Mouse (Mus musculus): ENCODE measurements at regions not wholly inside any gene's neighbourhood (a gene's known extent, or its start where the extent isn't known, plus 50 kb on each side); places are given as distances from the start of the nearest gene placed in this dataset.

GRCm38 (mm10) chr3:19747361-19747760 is 118.9 kb upstream of the 1700064H15Rik start:
- H3K9me3 ChIP-seq (replicated peaks) = no peaks in the 10 kb centered on the region
- no peak overlapping the region for H3K27ac ChIP-seq
- no peaks in the 10 kb centered on the region for H3K36me3 ChIP-seq
- H3K4me1 ChIP-seq (replicated peaks) = no peaks in the 10 kb centered on the region
- no peak overlapping the region for H3K9ac ChIP-seq
- no peak for ATAC-seq (replicated peaks; ENCODE audit: insufficient number of reproducible peaks, insufficient read depth, low FRiP score, low read depth)
- no peaks in the 10 kb centered on the region for H3K27me3 ChIP-seq
- 84% methylated on average over 4 of the region's 4 CpGs for WGBS
- no peak overlapping the region for H3K4me2 ChIP-seq
- no peak overlapping the region for H3K4me3 ChIP-seq

DNA sequence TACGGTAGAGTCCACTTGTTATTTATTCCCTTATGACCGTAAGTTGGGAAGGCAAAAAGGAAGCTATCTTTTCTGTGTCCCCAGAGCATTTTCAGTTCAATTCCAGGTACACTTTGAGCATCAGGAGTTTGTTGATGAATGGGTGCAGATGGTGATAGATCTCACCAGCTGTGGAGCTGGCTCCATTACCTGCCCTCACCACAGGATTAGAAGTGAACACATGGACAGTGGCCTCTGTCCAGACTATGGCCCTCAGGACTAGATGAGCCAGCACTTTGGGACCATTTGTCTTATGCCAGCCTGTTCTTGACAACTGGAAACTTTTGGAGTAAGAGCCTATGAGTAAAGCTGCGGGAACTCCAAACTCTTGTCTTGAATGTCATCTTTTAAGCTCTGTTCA is 123.5 kb upstream of the 1700064H15Rik start:
- H3K9me3 ChIP-seq (replicated peaks) = no peaks in the 10 kb centered on the region
- no peak for ATAC-seq (replicated peaks; ENCODE audit: insufficient number of reproducible peaks, insufficient read depth, low FRiP score, low read depth)
- no peaks in the 10 kb centered on the region for H3K4me1 ChIP-seq (replicated peaks)
- no peaks in the 10 kb centered on the region for H3K36me3 ChIP-seq
- H3K27me3 ChIP-seq = no peaks in the 10 kb centered on the region
- H3K4me2 ChIP-seq = no peak overlapping the region
- no peak overlapping the region for H3K9ac ChIP-seq
- no peak overlapping the region for H3K27ac ChIP-seq
- 90% methylated on average over 3 of the region's 3 CpGs for WGBS
- H3K4me3 ChIP-seq = no peak overlapping the region

- Histone ChIP-seq H3K4me2 (no peak overlapping the region), H3K4me3 (no peak overlapping the region), H3K4me1 (replicated peaks) (no peaks in the 10 kb centered on the region), H3K9ac (no peak overlapping the region), H3K27me3 (no peaks in the 10 kb centered on the region), H3K36me3 (no peaks in the 10 kb centered on the region), H3K9me3 (replicated peaks) (no peaks in the 10 kb centered on the region), H3K27ac (no peak overlapping the region)
- no peak for ATAC-seq (replicated peaks; ENCODE audit: insufficient number of reproducible peaks, insufficient read depth, low FRiP score, low read depth)
- WGBS = 71% methylated on average over 1 of the region's 1 CpGs
Observed at GRCm38 (mm10) chr3:19754011-19754410, 125.5 kb upstream of the 1700064H15Rik start.

GRCm38 (mm10) chr3:19754636-19755035 is 126.2 kb upstream of the 1700064H15Rik start:
- Histone ChIP-seq H3K4me1 (replicated peaks) (no peaks in the 10 kb centered on the region), H3K27me3 (no peaks in the 10 kb centered on the region), H3K4me2 (no peak overlapping the region), H3K9ac (no peak overlapping the region), H3K36me3 (no peaks in the 10 kb centered on the region), H3K27ac (no peak overlapping the region), H3K4me3 (no peak overlapping the region), H3K9me3 (replicated peaks) (no peaks in the 10 kb centered on the region)
- no peak for ATAC-seq (replicated peaks; ENCODE audit: insufficient number of reproducible peaks, insufficient read depth, low FRiP score, low read depth)
- 79% methylated on average over 2 of the region's 2 CpGs for WGBS

DNA sequence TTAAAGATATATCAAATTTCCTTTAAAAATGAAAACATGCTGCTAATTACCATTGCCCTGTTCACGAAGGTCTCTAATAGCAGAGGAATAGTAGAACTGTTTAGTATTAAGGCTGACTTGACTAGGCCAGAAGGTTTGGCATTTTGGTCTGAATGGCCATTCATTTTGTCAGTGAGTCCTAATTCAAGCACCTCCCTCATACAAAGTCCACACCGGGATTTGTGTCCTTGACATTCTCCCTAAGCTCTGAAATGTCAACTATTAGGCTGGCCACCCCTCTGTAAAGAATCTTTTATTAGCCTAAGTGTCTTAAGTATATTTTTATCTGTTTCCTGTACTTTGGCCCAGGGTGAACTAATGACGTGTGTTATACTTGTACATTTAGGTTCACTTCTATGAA is 126.7 kb upstream of the 1700064H15Rik start:
- no peak for ATAC-seq (replicated peaks; ENCODE audit: insufficient number of reproducible peaks, insufficient read depth, low FRiP score, low read depth)
- Histone ChIP-seq H3K27ac (no peak overlapping the region), H3K9me3 (replicated peaks) (no peaks in the 10 kb centered on the region), H3K9ac (no peak overlapping the region), H3K4me3 (no peak overlapping the region), H3K4me2 (no peak overlapping the region), H3K36me3 (no peaks in the 10 kb centered on the region), H3K4me1 (replicated peaks) (no peaks in the 10 kb centered on the region), H3K27me3 (no peaks in the 10 kb centered on the region)
- 50% methylated on average over 3 of the region's 3 CpGs for WGBS

- Histone ChIP-seq H3K4me2 (no peak overlapping the region), H3K4me1 (replicated peaks) (no peaks in the 10 kb centered on the region), H3K9me3 (replicated peaks) (no peaks in the 10 kb centered on the region), H3K4me3 (no peak overlapping the region), H3K36me3 (no peaks in the 10 kb centered on the region), H3K27me3 (no peaks in the 10 kb centered on the region), H3K27ac (no peak overlapping the region), H3K9ac (no peak overlapping the region)
- WGBS = 69% methylated on average over 1 of the region's 1 CpGs
- no peak for ATAC-seq (replicated peaks; ENCODE audit: insufficient number of reproducible peaks, insufficient read depth, low FRiP score, low read depth)
Observed at GRCm38 (mm10) chr3:19798543-19799106, 158.2 kb upstream of the Cp start.

- ATAC-seq (replicated peaks; ENCODE audit: insufficient number of reproducible peaks, insufficient read depth, low FRiP score, low read depth) = no peak
- WGBS = 66% methylated on average over 3 of the region's 3 CpGs
- H3K9me3 ChIP-seq (replicated peaks) = no peaks in the 10 kb centered on the region
- H3K27ac ChIP-seq = no peak overlapping the region
- H3K36me3 ChIP-seq = no peaks in the 10 kb centered on the region
- no peaks in the 10 kb centered on the region for H3K4me1 ChIP-seq (replicated peaks)
- no peak overlapping the region for H3K4me3 ChIP-seq
- H3K4me2 ChIP-seq = no peak overlapping the region
- no peaks in the 10 kb centered on the region for H3K27me3 ChIP-seq
- H3K9ac ChIP-seq = no peak overlapping the region
Observed at GRCm38 (mm10) chr3:19810034-19810433, 146.8 kb upstream of the Cp start.

- H3K4me3 ChIP-seq = no peak overlapping the region
- no peak overlapping the region for H3K4me2 ChIP-seq
- 76% methylated on average over 1 of the region's 1 CpGs for WGBS
- H3K27me3 ChIP-seq = no peaks in the 10 kb centered on the region
- H3K27ac ChIP-seq = no peak overlapping the region
- no peak for ATAC-seq (replicated peaks; ENCODE audit: insufficient number of reproducible peaks, insufficient read depth, low FRiP score, low read depth)
- no peaks in the 10 kb centered on the region for H3K4me1 ChIP-seq (replicated peaks)
- no peaks in the 10 kb centered on the region for H3K36me3 ChIP-seq
- no peaks in the 10 kb centered on the region for H3K9me3 ChIP-seq (replicated peaks)
- H3K9ac ChIP-seq = no peak overlapping the region
Observed at GRCm38 (mm10) chr3:19824904-19825303, 131.9 kb upstream of the Cp start.

GRCm38 (mm10) chr3:19828518-19829246 is 128.2 kb upstream of the Cp start:
- 77% methylated on average over 5 of the region's 5 CpGs for WGBS
- Histone ChIP-seq H3K27me3 (no peaks in the 10 kb centered on the region), H3K36me3 (no peaks in the 10 kb centered on the region), H3K27ac (no peak overlapping the region), H3K4me2 (no peak overlapping the region), H3K9me3 (replicated peaks) (no peaks in the 10 kb centered on the region), H3K4me1 (replicated peaks) (no peaks in the 10 kb centered on the region), H3K9ac (no peak overlapping the region), H3K4me3 (no peak overlapping the region)
- no peak for ATAC-seq (replicated peaks; ENCODE audit: insufficient number of reproducible peaks, insufficient read depth, low FRiP score, low read depth)

- Histone ChIP-seq H3K4me3 (no peak overlapping the region), H3K9ac (no peak overlapping the region), H3K4me1 (replicated peaks) (no peaks in the 10 kb centered on the region), H3K27me3 (no peaks in the 10 kb centered on the region), H3K36me3 (no peaks in the 10 kb centered on the region), H3K27ac (no peak overlapping the region), H3K9me3 (replicated peaks) (no peaks in the 10 kb centered on the region), H3K4me2 (no peak overlapping the region)
- WGBS = 72% methylated on average over 2 of the region's 2 CpGs
- no peak for ATAC-seq (replicated peaks; ENCODE audit: insufficient number of reproducible peaks, insufficient read depth, low FRiP score, low read depth)
Observed at GRCm38 (mm10) chr3:19829752-19830151, 127.1 kb upstream of the Cp start.

DNA sequence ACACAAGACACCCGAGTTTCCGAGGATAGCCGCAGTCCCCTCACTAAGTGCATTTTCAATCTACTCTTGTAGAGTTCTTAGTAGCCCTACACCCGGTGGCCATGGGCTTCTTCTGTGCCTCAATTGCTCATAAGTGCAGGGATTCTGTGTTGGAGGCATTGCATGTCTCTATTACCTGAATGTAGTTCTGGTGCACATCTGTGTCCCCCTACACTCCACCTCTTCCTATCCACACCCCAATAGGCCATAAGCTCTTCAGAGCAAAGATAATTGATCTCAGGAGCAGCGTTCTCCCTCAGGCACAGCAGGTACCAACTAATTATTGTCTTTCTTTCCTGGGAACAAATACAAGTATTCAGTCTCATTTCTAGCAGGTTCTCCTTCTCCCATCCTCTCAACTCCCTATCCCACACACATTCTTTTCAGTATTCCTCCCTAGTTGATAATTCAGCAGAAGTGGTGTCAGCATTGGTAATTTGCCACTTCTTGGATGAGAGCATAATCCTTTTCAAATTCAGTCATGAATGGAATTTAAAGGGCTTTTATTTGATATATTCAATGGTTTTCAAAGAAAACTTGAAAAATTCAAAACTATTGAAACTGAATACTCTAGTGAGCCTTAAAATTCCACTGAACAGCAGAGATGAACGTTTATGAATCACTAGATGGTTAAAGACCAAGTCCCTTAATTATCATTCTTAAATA is 108.7 kb upstream of the Cp start:
- Histone ChIP-seq H3K36me3 (no peaks in the 10 kb centered on the region), H3K9ac (no peak overlapping the region), H3K4me2 (no peak overlapping the region), H3K9me3 (replicated peaks) (no peaks in the 10 kb centered on the region), H3K4me1 (replicated peaks) (no peaks in the 10 kb centered on the region), H3K27me3 (no peaks in the 10 kb centered on the region), H3K4me3 (no peak overlapping the region), H3K27ac (no peak overlapping the region)
- 76% methylated on average over 6 of the region's 6 CpGs for WGBS
- no peak for ATAC-seq (replicated peaks; ENCODE audit: insufficient number of reproducible peaks, insufficient read depth, low FRiP score, low read depth)

Data from heart, embryonic 15.5 days (tissue).